Mouse (Mus musculus) cerebellum, adult 18-20 months (tissue): ENCODE measurements around the gene Spc25.

Experiments
- DNase-seq, 2 experiments: peaks; one replicate each; pipeline ENCODE4 v3.0.0; 2021

The Spc25 gene

GRCm38 (mm10) chr2:69205791-69206351 lies at the start of gene Spc25:
Gene Spc25 (minus strand): TSS chr2:69206194.
- DNase-seq = peak; percentile 84 to 93

GRCm38 (mm10) chr2:69248221-69248755 lies 42.3 kb upstream of the Spc25 start:
- DNase-seq = peak; percentile 18 to 20

- DNase-seq = no peak
These were observed 41.1 kb upstream of the Spc25 start for GRCm38 (mm10) chr2:69247081-69247480.

- DNase-seq = no peak
These were observed 38.9 kb upstream of the Spc25 start for GRCm38 (mm10) chr2:69244924-69245323.

GRCm38 (mm10) chr2:69239315-69239714 lies 33.3 kb upstream of the Spc25 start:
- no peak for DNase-seq

GRCm38 (mm10) chr2:69234976-69235678 lies 29.1 kb upstream of the Spc25 start:
- no peak for DNase-seq

- DNase-seq = no peak
These were observed 26.1 kb upstream of the Spc25 start for GRCm38 (mm10) chr2:69232101-69232500.

- no peak for DNase-seq
These were observed 24.1 kb upstream of the Spc25 start for GRCm38 (mm10) chr2:69230137-69230536.

- DNase-seq = no peak
These were observed 22.6 kb upstream of the Spc25 start for GRCm38 (mm10) chr2:69228635-69229034.

GRCm38 (mm10) chr2:69226876-69227275 lies 20.9 kb upstream of the Spc25 start:
- no peak for DNase-seq

GRCm38 (mm10) chr2:69224724-69225123 lies 18.7 kb upstream of the Spc25 start:
- DNase-seq = no peak

- DNase-seq = no peak
These were observed 16.8 kb upstream of the Spc25 start for GRCm38 (mm10) chr2:69222815-69223214.

- DNase-seq = no peak
These were observed 15.9 kb upstream of the Spc25 start for GRCm38 (mm10) chr2:69221868-69222416.

- no peak for DNase-seq
These were observed 9.2 kb upstream of the Spc25 start for GRCm38 (mm10) chr2:69215242-69215641.

- no peak for DNase-seq
These were observed 6.7 kb upstream of the Spc25 start for GRCm38 (mm10) chr2:69212652-69213051.

GRCm38 (mm10) chr2:69210773-69211172 lies 4.8 kb upstream of the Spc25 start, which contains the start of gene G6pc2:
Gene G6pc2 (plus strand): TSS chr2:69211073.
- no peak for DNase-seq

- no peak for DNase-seq
These were observed 3.7 kb upstream of the Spc25 start for GRCm38 (mm10) chr2:69209684-69210083.

GRCm38 (mm10) chr2:69206523-69206922 lies 529 bp upstream of the Spc25 start:
- no peak for DNase-seq

- DNase-seq = no peak
These were observed 809 bp downstream of the Spc25 start for GRCm38 (mm10) chr2:69205185-69205584.

GRCm38 (mm10) chr2:69193555-69193954 lies 12.4 kb downstream of the Spc25 start:
- no peak for DNase-seq

- DNase-seq = no peak
These were observed 14.9 kb downstream of the Spc25 start for GRCm38 (mm10) chr2:69191059-69191458.

GRCm38 (mm10) chr2:69189222-69189621 lies 16.8 kb downstream of the Spc25 start:
- DNase-seq = no peak

- DNase-seq = no peak
These were observed 17.3 kb downstream of the Spc25 start for GRCm38 (mm10) chr2:69188732-69189131.

- DNase-seq = no peak
These were observed 18.0 kb downstream of the Spc25 start for GRCm38 (mm10) chr2:69187990-69188389.
